18 mouse cellular contexts compared by ENCODE assay signal in genomic region chrX:140706077-140706476, GRCm38 (mm10).
"Had no signal": no experiment of that assay in that cellular context is flagged by ENCODE, and none has a peak within 500 bp of the region (broad histone marks: within the 10 kb centered on the region; RNA-seq: fewer than 3 reads in every experiment).

No protein-coding gene starts in this region.

- H3K4me3 ChIP-seq: kidney, embryonic 15.5 days; layer of hippocampus, adult 2 months; limb, embryonic 13.5 days; midbrain, embryonic 10.5 days; midbrain, embryonic 15.5 days; neural tube, embryonic 13.5 days had no signal

- H3K4me1 ChIP-seq: kidney, embryonic 15.5 days; limb, embryonic 13.5 days; midbrain, embryonic 10.5 days; midbrain, embryonic 15.5 days; neural tube, embryonic 13.5 days had no signal

- H3K9ac ChIP-seq: kidney, embryonic 15.5 days; limb, embryonic 13.5 days; liver, embryonic 14.5 days; midbrain, embryonic 15.5 days; neural tube, embryonic 13.5 days had no signal

- H3K36me3 ChIP-seq: kidney, embryonic 15.5 days; limb, embryonic 13.5 days; midbrain, embryonic 10.5 days; midbrain, embryonic 15.5 days; neural tube, embryonic 13.5 days had no signal

- H3K27ac ChIP-seq: kidney, embryonic 15.5 days; layer of hippocampus, adult 2 months; limb, embryonic 13.5 days; liver, embryonic 14.5 days; midbrain, embryonic 10.5 days; midbrain, embryonic 15.5 days; neural tube, embryonic 13.5 days had no signal

- H3K9me3 ChIP-seq: kidney, embryonic 15.5 days; limb, embryonic 13.5 days; midbrain, embryonic 10.5 days; midbrain, embryonic 15.5 days; neural tube, embryonic 13.5 days had no signal

- ATAC-seq: midbrain, embryonic 15.5 days had no signal

- DNase-seq: kidney, adult 2 months; kidney, postnatal 14 days; left cerebral cortex, postnatal 4 days; lung, adult 2 months; lung, postnatal 10 days; lung, postnatal 4 days; retina, postnatal 1 day; right cerebral cortex, postnatal 4 days; spleen, adult 18-20 months; thymus, adult 2 months; thymus, postnatal 36 days had no signal

- H3K4me2 ChIP-seq: kidney, embryonic 15.5 days; limb, embryonic 13.5 days; midbrain, embryonic 15.5 days; neural tube, embryonic 13.5 days had no signal
